Mouse (Mus musculus) stomach, postnatal 0 days (tissue): ENCODE results near the gene Gm49318.

Experiments used
- CTCF ChIP-seq: IDR thresholded peaks from 2 replicates; pipeline ENCODE4 v1.5.1; 2016; ENCODE audit warnings: antibody characterized with exemption, low read depth, mild to moderate bottlenecking, moderate library complexity
- EP300 ChIP-seq: optimal IDR thresholded peaks from 2 replicates; pipeline ENCODE3; 2016; ENCODE audit warnings: antibody characterized with exemption

DNA sequence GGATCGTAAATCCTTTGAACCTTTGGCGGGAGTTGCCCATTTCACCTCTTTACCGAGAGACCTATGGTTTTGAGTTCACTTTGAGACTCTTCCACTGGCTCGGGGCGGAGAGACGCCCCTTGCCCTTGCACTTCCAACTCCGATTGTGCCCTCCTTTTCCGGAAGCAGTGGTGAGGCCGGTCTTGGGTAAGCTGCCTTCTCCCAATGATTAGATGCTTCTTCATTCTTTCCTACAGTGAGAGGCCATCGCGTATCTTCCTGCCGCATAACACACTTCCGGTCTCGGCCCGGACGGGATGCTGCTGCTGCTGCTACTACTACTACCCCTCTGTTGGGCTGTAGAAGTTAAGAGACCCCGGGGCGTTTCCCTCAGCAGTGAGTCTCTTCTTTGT is 67.9 kb downstream of the Gm49318 start:
- TF ChIP-seq CTCF: no peak
- no peak for TF ChIP-seq EP300
